Mouse (Mus musculus): ENCODE data around the gene Phc2. TPM values are rescaled to one million over a fixed set of nuclear protein-coding genes. Genes with fewer than 3 reads are reported as not detected.

The Phc2 gene
- polyA plus RNA-seq, 2 experiments from 2014 or later = 12.2 to 14.2 TPM

- ATAC-seq = no peak
These were observed 93.2 kb downstream of the Phc2 start for GRCm38 (mm10) chr4:128747614-128748270.

GRCm38 (mm10) chr4:128748309-128748708 lies 93.8 kb downstream of the Phc2 start:
- no peak for ATAC-seq

GRCm38 (mm10) chr4:128751006-128751405 lies 96.5 kb downstream of the Phc2 start:
- ATAC-seq = no peak

- no peak for ATAC-seq
These were observed 97.7 kb downstream of the Phc2 start for GRCm38 (mm10) chr4:128752031-128752757.

GRCm38 (mm10) chr4:128753571-128753970 lies 99.1 kb downstream of the Phc2 start:
- ATAC-seq = no peak

- ATAC-seq = no peak
These were observed 100.6 kb downstream of the Phc2 start, which contains the start of gene A3galt2 for GRCm38 (mm10) chr4:128755064-128755463. A3galt2 (plus strand) TSS chr4:128755364.

- no peak for ATAC-seq
These were observed 101.4 kb downstream of the Phc2 start for GRCm38 (mm10) chr4:128755900-128756299.

- ATAC-seq = no peak
These were observed 104.7 kb downstream of the Phc2 start for GRCm38 (mm10) chr4:128759214-128759613.

GRCm38 (mm10) chr4:128760029-128760428 lies 105.5 kb downstream of the Phc2 start:
- no peak for ATAC-seq

- no peak for ATAC-seq
These were observed 112.4 kb downstream of the Phc2 start for GRCm38 (mm10) chr4:128766929-128767328.

GRCm38 (mm10) chr4:128768120-128768519 lies 113.6 kb downstream of the Phc2 start:
- no peak for ATAC-seq

- ATAC-seq = no peak
These were observed 115.3 kb downstream of the Phc2 start for GRCm38 (mm10) chr4:128769569-128770355.

- no peak for ATAC-seq
These were observed 116.2 kb downstream of the Phc2 start for GRCm38 (mm10) chr4:128770698-128771097.

- ATAC-seq = no peak
These were observed 119.3 kb downstream of the Phc2 start for GRCm38 (mm10) chr4:128773820-128774219.

GRCm38 (mm10) chr4:128774467-128774866 lies 120.0 kb downstream of the Phc2 start:
- ATAC-seq = peak; percentile 52

- ATAC-seq = no peak
These were observed 122.2 kb downstream of the Phc2 start for GRCm38 (mm10) chr4:128776568-128777289.

- ATAC-seq = no peak
These were observed 123.1 kb downstream of the Phc2 start for GRCm38 (mm10) chr4:128777593-128777992.

- ATAC-seq = no peak
These were observed 127.5 kb downstream of the Phc2 start for GRCm38 (mm10) chr4:128782037-128782436.

- ATAC-seq = no peak
These were observed 128.1 kb downstream of the Phc2 start for GRCm38 (mm10) chr4:128782645-128783044.

- peak; percentile 76 for ATAC-seq
These were observed 130.6 kb downstream of the Phc2 start for GRCm38 (mm10) chr4:128784950-128785631.

GRCm38 (mm10) chr4:128785921-128786654 lies 131.6 kb downstream of the Phc2 start:
- ATAC-seq = no peak
